Mouse (Mus musculus): Measurements from ENCODE around the gene Tcn2. TPM values are rescaled to one million over a fixed set of nuclear protein-coding genes. Genes with fewer than 3 reads are reported as not detected.
"Not testable (repeated sequence)": the region's sequence is repeated elsewhere in the genome, so short reads cannot be mapped to it uniquely, and the experiment has no call there.

Gene Tcn2
- polyA plus RNA-seq, 1 experiment from 2014 or later: 69.7 TPM

DNA sequence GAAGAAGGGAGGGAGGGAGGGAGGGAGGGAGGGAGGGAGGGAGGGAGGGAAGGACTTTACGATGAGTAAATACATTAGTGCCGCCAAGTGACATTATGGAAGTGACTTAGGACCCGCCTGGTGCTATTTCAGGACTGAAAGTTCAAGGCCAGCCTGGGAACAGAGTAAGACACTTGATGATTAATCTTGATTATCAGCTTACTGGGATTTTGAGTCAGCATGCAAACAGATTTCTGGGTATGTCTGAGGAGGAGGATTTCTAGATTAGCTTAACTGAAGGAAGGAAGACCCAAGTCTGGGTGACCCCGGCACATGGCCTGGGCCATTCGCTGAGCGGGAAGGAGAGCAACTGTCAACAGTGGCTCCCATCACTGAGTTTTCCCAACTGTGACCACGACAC, 11.5 kb downstream of the Tcn2 start:
- Histone ChIP-seq H3K27ac (ENCODE audit: low read length) (no peak overlapping the region), H3K4me3 (ENCODE audit: low read length) (no peak overlapping the region), H3K27me3 (ENCODE audit: control insufficient read depth, insufficient read depth, low read depth, low read length) (no peaks in the 10 kb centered on the region), H3K9ac (ENCODE audit: low read length) (no peak overlapping the region), H3K9me3 (ENCODE audit: control insufficient read depth, low read length) (no peaks in the 10 kb centered on the region), H3K4me2 (ENCODE audit: low read depth, low read length) (no peak overlapping the region), H3K4me1 (replicated peaks; ENCODE audit: control insufficient read depth, insufficient read depth, low read length) (no peaks in the 10 kb centered on the region), H3K36me3 (ENCODE audit: control insufficient read depth, insufficient read depth, low read length) (peaks cover 7% of the 10 kb centered on the region; the same call in 1 of the 2 replicates)
- WGBS: 80% methylated on average over 7 of the region's 7 CpGs
- no peak for ATAC-seq (ENCODE audit: low read depth)

DNA sequence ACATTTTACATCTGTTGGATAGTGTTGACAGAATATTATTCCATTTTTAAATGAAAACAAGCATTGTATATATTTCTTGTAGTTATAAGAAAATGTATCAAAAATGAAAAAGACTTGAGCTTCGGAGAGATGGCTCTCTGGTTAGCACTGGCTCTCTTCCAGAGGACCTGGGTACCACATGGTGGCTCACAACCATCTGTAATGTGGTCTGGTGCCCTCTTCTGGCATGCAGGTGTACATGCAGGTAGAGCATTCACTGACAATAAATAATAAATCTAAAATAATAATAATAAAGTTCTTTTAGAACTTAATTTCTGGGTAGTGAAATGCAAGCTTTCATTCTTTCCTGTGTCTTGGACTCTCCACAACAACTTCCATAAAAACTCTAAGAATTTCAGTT, 13.2 kb downstream of the Tcn2 start:
- Histone ChIP-seq H3K4me1 (replicated peaks; ENCODE audit: control insufficient read depth, insufficient read depth, low read length) (peaks cover 5% of the 10 kb centered on the region), H3K27ac (ENCODE audit: low read length) (no peak overlapping the region), H3K4me3 (ENCODE audit: low read length) (no peak overlapping the region), H3K9ac (ENCODE audit: low read length) (no peak overlapping the region), H3K36me3 (ENCODE audit: control insufficient read depth, insufficient read depth, low read length) (peaks cover 4% of the 10 kb centered on the region; the same call in 1 of the 2 replicates), H3K9me3 (ENCODE audit: control insufficient read depth, low read length) (no peaks in the 10 kb centered on the region), H3K27me3 (ENCODE audit: control insufficient read depth, insufficient read depth, low read depth, low read length) (no peaks in the 10 kb centered on the region), H3K4me2 (ENCODE audit: low read depth, low read length) (no peak overlapping the region)
- no peak for ATAC-seq (ENCODE audit: low read depth)
- 43% methylated on average over 1 of the region's 1 CpGs for WGBS

DNA sequence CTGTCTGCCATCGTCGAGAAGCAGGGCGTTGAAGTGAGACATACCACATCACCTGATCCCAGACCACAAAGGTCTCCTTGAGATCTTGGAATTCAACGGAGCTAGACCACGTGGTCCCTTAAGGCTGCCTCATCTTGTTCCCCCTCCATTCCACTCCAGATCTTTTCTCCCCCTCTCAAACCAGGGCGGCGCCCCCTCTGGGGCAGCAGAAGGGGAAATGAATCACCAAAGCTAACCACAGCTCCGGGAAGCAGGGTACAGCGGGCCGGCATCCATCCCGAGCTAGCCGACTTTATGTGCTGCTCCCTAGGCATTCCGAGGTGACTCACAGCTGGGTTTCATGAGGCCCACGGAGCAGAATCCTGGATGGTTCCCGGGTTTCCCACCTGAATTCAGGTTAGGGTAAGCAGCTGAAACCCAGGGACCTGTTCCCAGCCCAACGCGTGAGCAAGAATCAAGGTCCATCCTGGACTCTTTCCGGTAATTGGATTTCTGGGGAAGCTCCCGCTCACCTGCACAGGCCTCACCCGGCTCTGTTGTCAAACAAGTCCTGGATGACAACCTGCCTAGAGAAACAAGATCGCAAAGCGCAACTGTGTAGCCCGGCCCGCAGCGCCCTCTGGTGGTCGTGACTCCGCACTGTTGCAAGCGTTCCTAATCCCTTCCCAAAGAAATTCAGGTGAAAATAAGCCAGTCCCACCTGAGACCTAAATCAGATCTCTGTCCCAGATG, 17.7 kb downstream of the Tcn2 start, which contains the start of gene Slc35e4:
Gene Slc35e4 (minus strand): TSS at position 556 of the 732 bp plus-strand sequence.
- H3K4me3 ChIP-seq (ENCODE audit: low read length): peak within 1 kb of the TSS; percentile 66
- H3K9ac ChIP-seq (ENCODE audit: low read length): peak within 1 kb of the TSS; percentile 67
- peak within 1 kb of the TSS; percentile 92 for H3K4me2 ChIP-seq (ENCODE audit: low read depth, low read length)
- H3K4me1 ChIP-seq (replicated peaks; ENCODE audit: control insufficient read depth, insufficient read depth, low read length): peaks cover 26% of the 10 kb centered on the region
- no peaks in the 10 kb centered on the region for H3K36me3 ChIP-seq (ENCODE audit: control insufficient read depth, insufficient read depth, low read length)
- WGBS: 0% methylated on average over 27 of the region's 28 CpGs
- H3K27me3 ChIP-seq (ENCODE audit: control insufficient read depth, insufficient read depth, low read depth, low read length): no peaks in the 10 kb centered on the region
- peak within 1 kb of the TSS; percentile 67 for H3K27ac ChIP-seq (ENCODE audit: low read length)
- H3K9me3 ChIP-seq (ENCODE audit: control insufficient read depth, low read length): no peaks in the 10 kb centered on the region
- peak; percentile 80 for ATAC-seq (ENCODE audit: low read depth)

DNA sequence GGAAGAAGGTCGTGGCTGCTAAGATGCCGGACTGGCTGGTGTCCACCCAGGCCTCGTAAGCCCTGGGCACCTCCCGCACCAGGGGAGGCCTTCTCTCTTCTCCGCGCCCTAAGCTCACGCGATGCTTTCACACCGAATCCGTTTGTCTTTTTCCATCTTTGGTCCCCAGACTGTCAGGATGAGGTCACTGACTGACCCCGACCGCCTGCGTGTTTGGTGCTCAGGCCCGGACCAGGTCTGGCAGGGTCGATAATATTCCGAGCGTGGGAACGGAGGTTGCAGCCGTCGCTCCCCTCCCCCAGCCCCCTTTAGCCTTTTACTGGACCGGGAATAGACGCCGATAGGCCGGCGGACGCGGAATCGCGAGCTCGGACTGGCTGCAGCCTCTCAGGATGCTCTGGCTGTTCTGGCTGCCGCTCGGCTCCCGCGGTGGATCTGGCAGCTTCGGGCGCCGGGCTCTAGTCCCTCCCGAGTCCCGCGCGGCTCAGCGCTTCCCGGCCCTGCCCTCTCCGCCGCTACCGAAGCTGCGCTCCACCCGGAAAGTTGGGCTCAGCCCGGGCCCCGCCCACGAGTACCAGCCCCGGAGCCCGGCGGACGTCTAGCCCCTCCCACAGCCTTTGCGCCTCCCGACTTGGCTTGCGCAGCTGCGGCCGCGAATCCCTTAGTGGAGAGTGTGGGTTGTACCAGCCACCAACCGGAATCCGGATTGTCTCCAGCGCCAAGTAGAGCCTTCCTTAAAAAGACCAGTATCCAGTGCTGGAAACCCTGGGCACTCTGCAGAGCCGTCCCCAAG, 18.4 kb downstream of the Tcn2 start:
- peaks cover 26% of the 10 kb centered on the region for H3K4me1 ChIP-seq (replicated peaks; ENCODE audit: control insufficient read depth, insufficient read depth, low read length)
- WGBS: 0% methylated on average over 61 of the region's 65 CpGs

DNA sequence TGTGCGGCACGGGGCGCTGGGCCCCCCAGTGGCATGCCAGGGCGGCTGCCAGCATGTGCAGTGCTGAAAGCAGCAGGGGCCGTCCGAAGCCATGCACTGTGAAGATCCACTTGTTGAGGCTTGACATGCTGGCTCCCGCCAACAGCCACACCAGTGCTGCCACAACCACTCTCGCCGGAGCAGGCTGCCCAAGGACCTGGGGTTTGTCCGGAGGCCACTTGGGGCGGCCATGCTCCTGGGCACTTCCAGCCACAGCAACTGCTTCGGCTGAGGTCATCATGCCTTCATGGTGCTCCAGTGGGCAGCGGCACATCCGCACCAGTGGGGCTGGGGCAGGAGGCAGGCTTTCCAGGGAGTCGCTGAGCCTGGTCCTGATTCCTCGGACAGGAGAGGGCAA, 19.1 kb downstream of the Tcn2 start:
- ATAC-seq (ENCODE audit: low read depth): peak; percentile 7; the same call in 1 of the 2 replicates
- H3K36me3 ChIP-seq (ENCODE audit: control insufficient read depth, insufficient read depth, low read length): no peaks in the 10 kb centered on the region
- H3K27ac ChIP-seq (ENCODE audit: low read length): no peak overlapping the region
- H3K4me1 ChIP-seq (replicated peaks; ENCODE audit: control insufficient read depth, insufficient read depth, low read length): peaks cover 26% of the 10 kb centered on the region
- peak overlapping the region; percentile 66 for H3K4me3 ChIP-seq (ENCODE audit: low read length)
- WGBS: 2% methylated on average over 16 of the region's 16 CpGs
- H3K9me3 ChIP-seq (ENCODE audit: control insufficient read depth, low read length): no peaks in the 10 kb centered on the region
- H3K4me2 ChIP-seq (ENCODE audit: low read depth, low read length): peak overlapping the region; percentile 92
- H3K9ac ChIP-seq (ENCODE audit: low read length): peak overlapping the region; percentile 67
- no peaks in the 10 kb centered on the region for H3K27me3 ChIP-seq (ENCODE audit: control insufficient read depth, insufficient read depth, low read depth, low read length)

More for the DNA sequence above, 18.4 kb downstream of the Tcn2 start:
- peak overlapping the region; percentile 67 for H3K27ac ChIP-seq (ENCODE audit: low read length)
- no peaks in the 10 kb centered on the region for H3K9me3 ChIP-seq (ENCODE audit: control insufficient read depth, low read length)
- ATAC-seq (ENCODE audit: low read depth): peak; percentile 91
- peak overlapping the region; percentile 92 for H3K4me2 ChIP-seq (ENCODE audit: low read depth, low read length)
- peak overlapping the region; percentile 67 for H3K9ac ChIP-seq (ENCODE audit: low read length)
- no peaks in the 10 kb centered on the region for H3K36me3 ChIP-seq (ENCODE audit: control insufficient read depth, insufficient read depth, low read length)
- peak overlapping the region; percentile 66 for H3K4me3 ChIP-seq (ENCODE audit: low read length)
- no peaks in the 10 kb centered on the region for H3K27me3 ChIP-seq (ENCODE audit: control insufficient read depth, insufficient read depth, low read depth, low read length)

DNA sequence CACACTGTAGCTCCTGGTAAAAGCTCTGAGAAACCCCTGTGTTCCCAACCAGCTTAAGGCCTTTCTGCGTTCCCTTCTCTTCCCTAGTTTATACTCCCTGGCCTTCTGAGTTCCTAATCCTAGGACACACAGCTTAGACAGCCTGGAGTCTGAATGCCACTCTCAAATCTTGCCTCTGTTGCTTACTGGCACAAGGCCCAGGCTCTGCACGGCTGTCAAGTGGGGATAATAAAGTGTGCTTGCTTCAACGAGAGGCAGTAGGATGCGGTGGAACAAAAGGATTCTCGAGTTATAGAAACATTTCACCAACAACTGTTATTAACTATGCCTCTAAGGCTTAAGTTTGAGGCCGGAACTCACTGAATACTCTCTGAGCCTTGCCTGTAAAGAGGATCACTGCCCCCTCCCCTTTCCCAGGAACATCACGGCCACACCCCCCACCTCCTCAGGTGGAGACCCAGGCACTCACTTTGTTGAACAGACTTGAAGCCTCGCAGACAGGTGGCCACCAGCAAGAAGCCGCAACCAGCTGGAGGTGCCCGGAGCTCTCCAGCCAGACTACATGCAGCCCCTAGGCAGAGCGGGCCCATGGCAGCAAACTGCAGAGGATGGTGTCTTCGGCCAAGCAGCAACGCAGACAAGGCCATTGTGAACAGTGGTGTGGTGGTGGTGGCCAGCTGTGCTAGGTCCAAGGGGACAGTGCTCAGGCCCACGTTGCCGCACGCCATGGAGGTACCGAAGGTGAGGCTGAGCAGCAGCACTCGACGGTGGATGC, 19.7 kb downstream of the Tcn2 start:
- H3K4me1 ChIP-seq (replicated peaks; ENCODE audit: control insufficient read depth, insufficient read depth, low read length): peaks cover 26% of the 10 kb centered on the region
- no peak; the same call in 1 of the 2 replicates for ATAC-seq (ENCODE audit: low read depth)
- peak overlapping the region; percentile 66 for H3K4me3 ChIP-seq (ENCODE audit: low read length)
- H3K27ac ChIP-seq (ENCODE audit: low read length): no peak overlapping the region
- H3K4me2 ChIP-seq (ENCODE audit: low read depth, low read length): peak overlapping the region; percentile 92
- peak overlapping the region; percentile 67 for H3K9ac ChIP-seq (ENCODE audit: low read length)
- 15% methylated on average over 19 of the region's 19 CpGs for WGBS
- no peaks in the 10 kb centered on the region for H3K9me3 ChIP-seq (ENCODE audit: control insufficient read depth, low read length)
- no peaks in the 10 kb centered on the region for H3K27me3 ChIP-seq (ENCODE audit: control insufficient read depth, insufficient read depth, low read depth, low read length)
- H3K36me3 ChIP-seq (ENCODE audit: control insufficient read depth, insufficient read depth, low read length): no peaks in the 10 kb centered on the region

DNA sequence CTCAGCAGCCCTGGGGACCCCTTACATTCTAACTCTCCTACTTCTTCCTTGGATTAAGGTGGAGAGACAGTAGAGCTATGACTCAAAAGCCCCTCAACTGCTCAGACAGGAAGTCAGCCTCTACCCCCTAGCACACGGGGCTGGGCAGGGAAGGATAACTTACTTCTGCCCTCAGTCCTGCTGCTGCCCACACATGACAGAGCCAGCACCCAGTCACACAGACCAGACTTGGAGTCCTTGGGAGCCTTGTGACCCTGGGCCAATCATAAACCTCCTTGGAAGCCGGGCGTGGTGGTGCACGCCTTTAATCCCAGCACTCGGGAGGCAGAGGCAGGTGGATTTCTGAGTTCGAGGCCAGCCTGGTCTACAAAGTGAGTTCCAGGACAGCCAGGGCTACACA, 20.5 kb downstream of the Tcn2 start:
- H3K9ac ChIP-seq (ENCODE audit: low read length); ATAC-seq (ENCODE audit: low read depth); H3K36me3 ChIP-seq (ENCODE audit: control insufficient read depth, insufficient read depth, low read length); H3K9me3 ChIP-seq (ENCODE audit: control insufficient read depth, low read length); H3K27me3 ChIP-seq (ENCODE audit: control insufficient read depth, insufficient read depth, low read depth, low read length); H3K4me2 ChIP-seq (ENCODE audit: low read depth, low read length); H3K4me3 ChIP-seq (ENCODE audit: low read length); H3K27ac ChIP-seq (ENCODE audit: low read length): not testable (repeated sequence)
- H3K4me1 ChIP-seq (replicated peaks; ENCODE audit: control insufficient read depth, insufficient read depth, low read length): peaks cover 26% of the 10 kb centered on the region
- WGBS: 81% methylated on average over 5 of the region's 6 CpGs

DNA sequence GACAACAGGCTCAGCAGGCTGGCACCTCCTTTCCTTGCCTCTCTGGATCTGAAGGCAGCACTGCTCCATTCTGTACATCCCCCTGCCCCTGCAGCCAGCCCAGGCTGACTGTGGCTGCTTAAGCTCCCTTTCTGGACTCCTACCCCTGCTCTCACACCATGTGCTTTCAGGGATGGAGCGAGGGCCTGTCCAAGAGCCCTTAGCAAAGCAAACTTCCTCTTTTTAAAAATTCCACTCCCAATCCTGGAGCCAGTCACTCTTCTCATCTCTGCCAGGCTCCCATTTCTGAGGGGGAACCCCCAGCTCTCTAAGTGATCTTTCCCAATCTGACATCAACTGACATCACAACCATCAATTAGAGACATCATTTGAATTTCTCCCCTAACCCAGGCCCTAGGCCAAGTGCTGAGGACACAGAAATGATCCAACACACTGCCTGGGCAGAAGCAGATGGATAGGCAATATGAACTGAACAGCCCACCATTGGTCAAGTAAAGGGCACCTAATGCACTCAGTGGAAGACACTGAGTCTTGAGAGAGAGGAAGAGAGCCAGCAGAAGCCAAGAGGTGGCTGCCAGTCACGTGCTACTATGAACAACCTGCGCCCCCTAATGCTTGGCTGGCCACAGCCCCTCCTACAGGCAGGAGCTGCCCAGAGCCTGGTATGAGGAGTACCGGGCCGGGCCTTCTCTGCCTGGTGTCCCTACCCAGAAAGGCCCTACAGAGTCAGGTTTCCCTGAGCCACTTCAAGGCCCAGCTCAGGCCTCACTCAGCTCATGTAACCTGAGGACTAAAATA, 21.2 kb downstream of the Tcn2 start:
- H3K4me1 ChIP-seq (replicated peaks; ENCODE audit: control insufficient read depth, insufficient read depth, low read length): peaks cover 26% of the 10 kb centered on the region
- ATAC-seq (ENCODE audit: low read depth): no peak

More for the DNA sequence above, 21.2 kb downstream of the Tcn2 start:
- Histone ChIP-seq H3K4me3 (ENCODE audit: low read length) (no peak overlapping the region), H3K9me3 (ENCODE audit: control insufficient read depth, low read length) (no peaks in the 10 kb centered on the region), H3K36me3 (ENCODE audit: control insufficient read depth, insufficient read depth, low read length) (no peaks in the 10 kb centered on the region), H3K27me3 (ENCODE audit: control insufficient read depth, insufficient read depth, low read depth, low read length) (no peaks in the 10 kb centered on the region), H3K9ac (ENCODE audit: low read length) (no peak overlapping the region), H3K4me2 (ENCODE audit: low read depth, low read length) (no peak overlapping the region), H3K27ac (ENCODE audit: low read length) (no peak overlapping the region)
- 53% methylated on average over 5 of the region's 5 CpGs for WGBS

Data from lung, embryonic 16.5 days (tissue).